Mouse (Mus musculus) limb, embryonic 12.5 days (tissue): ENCODE measurements around the gene Dcdc2b. TPM values are rescaled to one million over a fixed set of nuclear protein-coding genes. Genes with fewer than 3 reads are reported as not detected.

Experiments
- ATAC-seq: fragments of 200-750 bp; cut with Nextera tagmentation; 2 replicates; pipeline ENCODE4 v1.8.0; 2017; ENCODE audit warnings: low read depth, moderate TSS enrichment; ENCODE audit not compliant: insufficient number of reproducible peaks, insufficient read depth, low FRiP score, low TSS enrichment
- H3K27ac ChIP-seq: fragments of 300-500 bp; sonication (generic); 2 replicates; pipeline ENCODE4 v1.5.1; 2016; ENCODE audit warnings: mild to moderate bottlenecking, moderate library complexity
- H3K27me3 ChIP-seq: fragments of 300-500 bp; sonication (generic); 2 replicates; pipeline ENCODE4 v1.6.1; 2016; ENCODE audit warnings: mild to moderate bottlenecking, moderate library complexity
- H3K36me3 ChIP-seq: fragments of 300-500 bp; sonication (generic); 2 replicates; pipeline ENCODE4 v1.6.1; 2016; ENCODE audit warnings: mild to moderate bottlenecking, moderate library complexity
- H3K4me1 ChIP-seq: fragments of 300-500 bp; sonication (generic); replicated peaks from 2 replicates; pipeline ENCODE4 v1.6.1; 2016
- H3K4me2 ChIP-seq: fragments of 300-500 bp; sonication (generic); 2 replicates; pipeline ENCODE4 v1.6.1; 2016; ENCODE audit warnings: mild to moderate bottlenecking, moderate library complexity
- H3K4me3 ChIP-seq: fragments of 300-500 bp; sonication (generic); replicated peaks from 2 replicates; pipeline ENCODE4 v1.5.1; 2016; ENCODE audit warnings: mild to moderate bottlenecking
- H3K9ac ChIP-seq: fragments of 300-500 bp; sonication (generic); replicated peaks from 2 replicates; pipeline ENCODE4 v1.6.1; 2016; ENCODE audit warnings: mild to moderate bottlenecking, moderate library complexity
- H3K9me3 ChIP-seq: fragments of 300-500 bp; sonication (generic); 2 replicates; pipeline ENCODE4 v1.6.1; 2016; ENCODE audit warnings: mild to moderate bottlenecking, moderate library complexity
- WGBS: fragments of 180-500 bp; shearing (Covaris S2); methylation state at CpG from one replicate; pipeline ENCODE4 v1.1.7; 2016; 5-methylcytosine and 5-hydroxymethylcytosine counted together
- polyA plus RNA-seq: library from polyadenylated mRNA; unstranded; fragments of >200 nt; fragmentation: Nextera tagmentation; extraction: Ambion mirVana; gene quantifications from 2 replicates; pipeline ENCODE4 v1.2.1, GENCODE M21; 2016

The Dcdc2b gene
- 2.3 and 2.7 TPM in 2 replicates for polyA plus RNA-seq

GRCm38 (mm10) chr4:129614093-129614492 is at the start of gene Dcdc2b:
Dcdc2b (minus strand) TSS chr4:129614257.
- Histone ChIP-seq H3K27me3 (no peaks in the 10 kb centered on the region), H3K36me3 (peaks cover 30% of the 10 kb centered on the region), H3K9me3 (no peaks in the 10 kb centered on the region), H3K4me1 (peaks cover 8% of the 10 kb centered on the region), H3K4me2 (no peak within 1 kb of the TSS), H3K4me3 (no peak within 1 kb of the TSS), H3K27ac (no peak within 1 kb of the TSS), H3K9ac (no peak within 1 kb of the TSS)
- 86% methylated on average over 6 of the region's 6 CpGs for WGBS
- no peak for ATAC-seq

- Histone ChIP-seq H3K27me3 (no peaks in the 10 kb centered on the region), H3K36me3 (peaks cover 70% of the 10 kb centered on the region), H3K4me1 (peaks cover 10% of the 10 kb centered on the region), H3K9ac (no peak overlapping the region), H3K9me3 (no peaks in the 10 kb centered on the region), H3K4me2 (no peak overlapping the region), H3K4me3 (no peak overlapping the region), H3K27ac (no peak overlapping the region)
- no peak for ATAC-seq
- 80% methylated on average over 3 of the region's 3 CpGs for WGBS
These were observed 48.3 kb upstream of the Dcdc2b start for GRCm38 (mm10) chr4:129662255-129662813.

DNA sequence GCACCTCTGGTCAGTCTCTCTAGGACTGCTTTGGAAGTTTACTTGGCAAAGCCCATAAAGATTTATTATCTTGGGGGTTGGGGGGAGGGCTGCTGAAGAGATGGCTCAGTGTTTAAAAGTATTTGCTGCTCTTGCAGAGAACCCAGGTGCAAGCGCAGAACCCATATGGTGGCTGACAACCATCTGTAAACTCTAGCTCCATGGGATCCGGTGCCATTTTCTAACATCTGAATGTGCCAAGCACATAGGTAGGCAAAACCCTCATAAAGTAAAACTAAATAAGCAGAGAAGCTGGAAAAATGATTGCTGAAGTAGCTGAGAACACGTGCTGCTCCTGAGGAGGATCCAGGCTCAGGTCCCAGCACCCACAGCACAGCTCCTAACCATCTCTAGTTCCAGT is 47.5 kb upstream of the Dcdc2b start:
- H3K36me3 ChIP-seq = peaks cover 71% of the 10 kb centered on the region

DNA sequence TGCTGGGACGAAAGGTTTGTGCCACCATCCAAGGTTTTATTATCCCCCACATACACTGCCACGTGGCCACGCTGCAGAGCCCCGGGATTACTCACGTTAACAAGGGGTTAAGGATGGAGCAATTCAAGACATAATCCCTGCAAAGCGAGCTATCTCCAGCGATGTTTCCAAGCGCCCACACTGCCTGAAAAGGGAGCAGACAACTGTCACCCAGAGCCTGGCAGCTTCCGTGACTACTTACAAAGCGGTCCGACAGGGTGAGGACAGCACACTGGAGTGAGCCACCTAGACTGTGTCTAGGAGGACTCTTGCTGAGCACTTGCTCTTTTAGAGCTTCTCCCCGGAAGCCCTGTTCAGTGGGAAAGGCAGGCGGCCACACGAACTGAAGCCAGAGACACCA is 40.7 kb upstream of the Dcdc2b start:
- Histone ChIP-seq H3K4me2 (no peak overlapping the region), H3K27ac (no peak overlapping the region), H3K27me3 (no peaks in the 10 kb centered on the region), H3K4me3 (no peak overlapping the region), H3K9me3 (no peaks in the 10 kb centered on the region), H3K4me1 (no peaks in the 10 kb centered on the region), H3K9ac (no peak overlapping the region), H3K36me3 (peaks cover 96% of the 10 kb centered on the region)
- WGBS = 96% methylated on average over 14 of the region's 14 CpGs
- no peak for ATAC-seq

More for the DNA sequence above, 47.5 kb upstream of the Dcdc2b start:
- Histone ChIP-seq H3K27me3 (no peaks in the 10 kb centered on the region), H3K4me2 (no peak overlapping the region), H3K27ac (no peak overlapping the region), H3K9ac (no peak overlapping the region), H3K4me1 (peaks cover 10% of the 10 kb centered on the region), H3K9me3 (no peaks in the 10 kb centered on the region), H3K4me3 (no peak overlapping the region)
- 66% methylated on average over 3 of the region's 3 CpGs for WGBS
- ATAC-seq = no peak

- H3K4me3 ChIP-seq = no peak overlapping the region
- peaks cover 97% of the 10 kb centered on the region for H3K36me3 ChIP-seq
- WGBS = 94% methylated on average over 8 of the region's 8 CpGs
- no peak overlapping the region for H3K9ac ChIP-seq
- no peaks in the 10 kb centered on the region for H3K4me1 ChIP-seq
- no peaks in the 10 kb centered on the region for H3K27me3 ChIP-seq
- no peak overlapping the region for H3K27ac ChIP-seq
- no peak overlapping the region for H3K4me2 ChIP-seq
- no peaks in the 10 kb centered on the region for H3K9me3 ChIP-seq
- no peak for ATAC-seq
These were observed 36.3 kb upstream of the Dcdc2b start for GRCm38 (mm10) chr4:129650359-129650758.

DNA sequence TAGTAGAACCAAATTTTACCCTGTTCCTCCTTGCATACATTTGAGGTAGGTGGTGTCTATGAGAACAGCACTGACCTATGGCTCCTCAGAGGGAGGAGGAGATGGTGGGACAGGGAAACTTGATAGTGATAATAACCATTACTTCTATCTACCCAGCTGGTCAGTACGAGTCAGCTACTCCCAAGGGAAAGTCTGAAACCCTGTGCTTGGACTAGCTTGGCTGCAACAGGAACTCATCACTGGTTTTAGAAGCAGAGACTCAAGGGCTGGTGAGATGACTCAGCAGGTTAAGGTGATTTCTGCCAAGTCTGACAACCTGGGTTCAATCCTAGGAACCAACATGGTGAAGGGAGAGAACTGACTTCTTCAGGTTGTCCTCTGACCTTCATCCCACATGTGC is 34.6 kb upstream of the Dcdc2b start:
- Histone ChIP-seq H3K4me1 (no peaks in the 10 kb centered on the region), H3K9ac (no peak overlapping the region), H3K27ac (no peak overlapping the region), H3K4me2 (no peak overlapping the region), H3K27me3 (no peaks in the 10 kb centered on the region), H3K36me3 (peaks cover 97% of the 10 kb centered on the region), H3K9me3 (no peaks in the 10 kb centered on the region), H3K4me3 (no peak overlapping the region)
- WGBS = 72% methylated on average over 1 of the region's 1 CpGs
- ATAC-seq = no peak

DNA sequence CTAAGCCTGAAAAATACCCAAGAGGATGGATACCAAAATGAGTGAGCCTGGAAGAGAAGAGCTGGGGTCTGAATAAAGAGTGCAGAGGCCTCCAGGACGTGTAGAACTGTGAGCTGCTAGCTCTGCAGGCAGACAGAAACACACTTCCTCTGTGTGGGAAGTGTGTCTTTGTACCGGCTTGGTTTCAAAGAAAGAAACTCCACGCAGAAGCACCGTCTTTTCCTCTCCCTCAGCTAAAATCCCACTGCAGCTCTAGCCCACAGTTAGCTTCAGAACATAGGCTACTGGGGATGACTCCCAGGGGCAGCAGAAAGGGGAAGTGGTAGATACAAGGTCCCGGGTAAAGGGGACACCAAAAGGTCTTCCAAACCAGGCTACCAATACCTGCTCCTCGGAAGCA is 31.1 kb upstream of the Dcdc2b start:
- Histone ChIP-seq H3K27ac (no peak overlapping the region), H3K27me3 (no peaks in the 10 kb centered on the region), H3K4me3 (no peak overlapping the region), H3K9ac (no peak overlapping the region), H3K4me2 (no peak overlapping the region), H3K4me1 (peaks cover 6% of the 10 kb centered on the region; the same call in 1 of the 2 replicates), H3K36me3 (peaks cover 71% of the 10 kb centered on the region), H3K9me3 (no peaks in the 10 kb centered on the region)
- ATAC-seq = no peak
- WGBS = 89% methylated on average over 6 of the region's 6 CpGs

- H3K36me3 ChIP-seq = peaks cover 62% of the 10 kb centered on the region
These were observed 27.7 kb upstream of the Dcdc2b start for GRCm38 (mm10) chr4:129641756-129642155.

DNA sequence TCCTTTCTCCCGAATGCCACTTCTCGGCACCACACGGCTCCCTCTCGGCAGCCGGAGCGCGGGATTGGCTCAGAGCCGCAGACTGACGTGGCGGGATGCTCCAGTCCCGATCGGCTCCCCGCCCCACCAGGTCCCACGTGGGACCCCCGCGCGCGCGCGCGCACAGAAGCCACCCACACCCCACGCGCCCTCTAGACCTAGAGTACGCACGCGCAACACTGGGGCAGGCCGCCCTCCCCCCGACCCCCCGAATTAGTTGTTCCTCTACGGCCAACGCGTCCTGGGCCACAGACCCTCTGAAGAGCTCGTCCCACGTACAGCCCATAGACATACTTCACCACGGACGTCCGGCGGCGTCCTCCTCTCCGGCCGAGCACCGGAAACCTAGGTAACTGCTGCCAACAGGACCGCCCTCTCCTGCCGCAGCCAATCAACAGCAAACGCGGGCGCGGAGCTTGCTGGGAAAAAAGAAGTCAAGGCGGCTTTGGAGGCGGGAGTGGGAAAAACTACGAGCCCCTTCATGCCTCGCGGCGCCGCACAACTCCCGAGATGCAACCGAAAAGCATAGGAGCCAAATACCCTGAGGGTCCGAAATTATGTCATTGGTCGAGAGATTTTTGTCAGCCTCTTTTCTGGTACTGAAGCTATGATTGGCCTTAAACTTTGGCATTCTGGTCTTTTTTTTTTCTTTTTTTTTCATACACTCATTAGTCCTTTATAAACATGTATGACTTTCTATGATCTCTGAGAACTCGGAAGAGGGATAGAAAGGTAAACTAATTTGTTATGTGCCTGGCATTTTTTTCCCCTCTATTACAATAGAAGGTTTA is 26.8 kb upstream of the Dcdc2b start, which contains the start of gene Txlna:
TSS of gene Txlna (minus strand) at position 428 of the 830 bp plus-strand sequence.
- under 1% methylated on average over 60 of the region's 60 CpGs for WGBS

More at GRCm38 (mm10) chr4:129641756-129642155, 27.7 kb upstream of the Dcdc2b start:
- no peaks in the 10 kb centered on the region for H3K27me3 ChIP-seq
- no peak for ATAC-seq
- H3K4me3 ChIP-seq = peak overlapping the region; percentile 67; the same call in 1 of the 2 replicates
- peak overlapping the region; percentile 94 for H3K4me2 ChIP-seq
- H3K9me3 ChIP-seq = no peaks in the 10 kb centered on the region
- 39% methylated on average over 5 of the region's 5 CpGs for WGBS
- peaks cover 26% of the 10 kb centered on the region for H3K4me1 ChIP-seq
- no peak overlapping the region for H3K9ac ChIP-seq
- no peak overlapping the region for H3K27ac ChIP-seq

GRCm38 (mm10) chr4:129640101-129640637 is 26.1 kb upstream of the Dcdc2b start:
- no peak for ATAC-seq
- Histone ChIP-seq H3K36me3 (peaks cover 62% of the 10 kb centered on the region), H3K27me3 (no peaks in the 10 kb centered on the region), H3K4me3 (peak overlapping the region; percentile 67), H3K9ac (peak overlapping the region; percentile 84), H3K27ac (peak overlapping the region; percentile 93), H3K4me2 (peak overlapping the region; percentile 94), H3K9me3 (no peaks in the 10 kb centered on the region), H3K4me1 (peaks cover 26% of the 10 kb centered on the region)
- 8% methylated on average over 17 of the region's 17 CpGs for WGBS

More for the DNA sequence above, 26.8 kb upstream of the Dcdc2b start, which contains the start of gene Txlna:
- H3K4me2 ChIP-seq = peak within 1 kb of the TSS; percentile 94
- no peaks in the 10 kb centered on the region for H3K9me3 ChIP-seq
- H3K27me3 ChIP-seq = no peaks in the 10 kb centered on the region
- peak; percentile 96 for ATAC-seq
- H3K27ac ChIP-seq = peak within 1 kb of the TSS; percentile 93
- H3K9ac ChIP-seq = peak within 1 kb of the TSS; percentile 84
- H3K4me3 ChIP-seq = peak within 1 kb of the TSS; percentile 67
- H3K4me1 ChIP-seq = peaks cover 26% of the 10 kb centered on the region
- H3K36me3 ChIP-seq = peaks cover 62% of the 10 kb centered on the region

DNA sequence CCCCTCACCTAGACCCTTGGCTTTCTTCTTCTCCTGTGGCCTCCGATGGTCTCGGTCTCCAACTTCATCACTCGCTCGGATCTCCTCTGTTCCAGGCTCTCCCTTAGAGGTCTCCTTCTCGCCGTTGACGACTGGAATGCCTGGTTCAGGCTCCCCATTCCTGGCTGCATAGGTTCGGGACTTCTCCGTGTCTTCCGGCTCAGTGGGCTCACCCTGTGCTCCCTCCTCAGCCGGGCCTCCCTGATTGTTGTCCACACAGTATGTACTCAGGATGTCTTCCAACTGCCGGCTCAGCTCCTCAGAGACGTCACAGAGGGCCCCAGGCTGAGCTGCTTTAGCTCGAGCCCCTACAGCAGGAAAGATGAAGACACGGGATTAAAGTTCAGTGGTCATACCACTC is 25.2 kb upstream of the Dcdc2b start:
- H3K27ac ChIP-seq = no peak overlapping the region
- ATAC-seq = no peak
- WGBS = 92% methylated on average over 15 of the region's 15 CpGs
- H3K4me2 ChIP-seq = peak overlapping the region; percentile 94
- H3K36me3 ChIP-seq = peaks cover 62% of the 10 kb centered on the region
- H3K27me3 ChIP-seq = no peaks in the 10 kb centered on the region
- peak overlapping the region; percentile 67 for H3K4me3 ChIP-seq
- H3K9ac ChIP-seq = 0 out of 2 replicates have a peak overlapping the region, but pooled peaks have one; percentile 84
- peaks cover 26% of the 10 kb centered on the region for H3K4me1 ChIP-seq
- no peaks in the 10 kb centered on the region for H3K9me3 ChIP-seq
